Mouse (Mus musculus) bone marrow macrophage, adult 2 months (primary cell): ENCODE data around the gene Pigr.

ENCODE experiments used
- CTCF ChIP-seq: IDR thresholded peaks from 2 replicates; pipeline ENCODE4 v1.5.1; 2012; ENCODE audit warnings: low read depth, mild to moderate bottlenecking, low read length, moderate library complexity
- POLR2A ChIP-seq: IDR thresholded peaks from 2 replicates; pipeline ENCODE4 v1.6.1; 2012; ENCODE audit warnings: mild to moderate bottlenecking, low read depth, low read length, borderline replicate concordance

- TF ChIP-seq POLR2A, result no peak
- TF ChIP-seq CTCF, result no peak
These were observed 5.4 kb upstream of the Pigr start for GRCm38 (mm10) chr1:130821149-130821471.
